Mouse (Mus musculus) CH12.LX (cell line): ENCODE results near the gene Mal. TPM values are rescaled to one million over a fixed set of nuclear protein-coding genes. Genes with fewer than 3 reads are reported as not detected.

Source experiments
- DNase-seq: peaks from one replicate; pipeline ENCODE4 v3.0.0-alpha.2; 2013; ENCODE audit errors: extremely low read depth
- H3K27ac ChIP-seq: 2 replicates; pipeline ENCODE4 v1.5.1; 2012; ENCODE audit warnings: low read depth, mild to moderate bottlenecking, control low read depth, moderate library complexity; ENCODE audit not compliant: insufficient read depth
- H3K27me3 ChIP-seq: replicated peaks from 2 replicates; pipeline ENCODE3; 2012; ENCODE audit warnings: inconsistent platforms
- H3K36me3 ChIP-seq, 2 experiments: replicated peaks in 1 of 2; 2 replicates each; pipeline versions ENCODE3 to v1.6.1; 2012; ENCODE audit warnings: inconsistent platforms in 1 of 2, low read length in 1 of 2, mild to moderate bottlenecking in 1 of 2, mixed read lengths in 1 of 2, moderate library complexity in 1 of 2; ENCODE audit not compliant: control insufficient read depth in 1 of 2, insufficient read depth in 1 of 2
- H3K4me1 ChIP-seq, 2 experiments: 2 replicates each; pipeline ENCODE4 v1.6.1; 2012; ENCODE audit warnings: inconsistent platforms in 1 of 2, moderate library complexity in 1 of 2; ENCODE audit not compliant: insufficient read depth in 2 of 2, control insufficient read depth in 1 of 2
- H3K4me2 ChIP-seq: 2 replicates; pipeline ENCODE4 v1.6.1; 2012; ENCODE audit warnings: low read depth, mild to moderate bottlenecking, control low read depth; ENCODE audit not compliant: poor library complexity, insufficient read depth, severe bottlenecking
- H3K4me3 ChIP-seq, 3 experiments: fragments of 150-350 bp in 1 of 3; sonication (generic) in 1 of 3; replicated peaks in 1 of 3; 2 replicates each; pipeline versions ENCODE3 to v1.5.1; 2011 to 2012; ENCODE audit warnings: low read depth in 2 of 3, low read length in 2 of 3, mild to moderate bottlenecking in 2 of 3, moderate library complexity in 2 of 3, control low read depth in 1 of 3, improper control_type of control experiment in 1 of 3, inconsistent platforms in 1 of 3, mixed read lengths in 1 of 3; ENCODE audit not compliant: poor library complexity in 1 of 3
- H3K79me2 ChIP-seq: replicated peaks from 2 replicates; pipeline ENCODE4 v1.6.1; 2012; ENCODE audit warnings: mild to moderate bottlenecking, moderate library complexity; ENCODE audit not compliant: control insufficient read depth, poor library complexity, insufficient read depth, severe bottlenecking; ENCODE audit errors: extremely low read depth
- H3K9ac ChIP-seq: 2 replicates; pipeline ENCODE4 v1.6.1; 2012; ENCODE audit warnings: low read depth, mild to moderate bottlenecking, control low read depth, moderate library complexity; ENCODE audit not compliant: insufficient read depth
- H3K9me3 ChIP-seq: replicated peaks from 2 replicates; pipeline ENCODE3; 2012; ENCODE audit warnings: low read length, inconsistent platforms, mixed read lengths
- CHD1 ChIP-seq: IDR thresholded peaks from 2 replicates; pipeline ENCODE4 v1.6.1; 2012; ENCODE audit warnings: low read depth, low read length, improper control_type of control experiment, inconsistent platforms
- CTCF ChIP-seq, 2 experiments: IDR thresholded peaks in 1 of 2; conservative IDR thresholded peaks in 1 of 2; 2 replicates each; pipeline ENCODE4 v1.5.1; 2011 to 2012; ENCODE audit warnings: low read depth in 2 of 2, low read length in 2 of 2, improper control_type of control experiment in 1 of 2, inconsistent platforms in 1 of 2, mild to moderate bottlenecking in 1 of 2, moderate library complexity in 1 of 2
- E2F4 ChIP-seq: IDR thresholded peaks from 2 replicates; pipeline ENCODE4 v1.6.1; 2011; ENCODE audit warnings: low read depth, low read length, improper control_type of control experiment; ENCODE audit not compliant: insufficient replicate concordance
- EP300 ChIP-seq: IDR thresholded peaks from 2 replicates; pipeline ENCODE4 v1.6.1; 2011; ENCODE audit warnings: low read length, improper control_type of control experiment
- GABPA ChIP-seq: IDR thresholded peaks from 2 replicates; pipeline ENCODE4 v1.6.1; 2012; ENCODE audit warnings: low read depth, low read length, improper control_type of control experiment, inconsistent platforms; ENCODE audit not compliant: insufficient replicate concordance
- JUN ChIP-seq: IDR thresholded peaks from 2 replicates; pipeline ENCODE4 v1.6.1; 2011; ENCODE audit warnings: low read depth, mild to moderate bottlenecking, low read length, improper control_type of control experiment, moderate library complexity; ENCODE audit not compliant: insufficient read depth
- MAFK ChIP-seq: IDR thresholded peaks from 2 replicates; pipeline ENCODE4 v1.6.1; 2011; ENCODE audit warnings: low read length, improper control_type of control experiment; ENCODE audit not compliant: insufficient replicate concordance
- MAX ChIP-seq: IDR thresholded peaks from 2 replicates; pipeline ENCODE4 v1.6.1; 2011; ENCODE audit warnings: low read length, improper control_type of control experiment
- MEF2A ChIP-seq: IDR thresholded peaks from 2 replicates; pipeline ENCODE4 v1.6.1; 2014; ENCODE audit warnings: low read depth, mild to moderate bottlenecking, inconsistent platforms, low read length, improper control_type of control experiment, borderline replicate concordance
- MXI1 ChIP-seq: IDR thresholded peaks from 2 replicates; pipeline ENCODE4 v1.6.1; 2011; ENCODE audit warnings: mild to moderate bottlenecking, low read depth, low read length, improper control_type of control experiment
- NELFE ChIP-seq: IDR thresholded peaks from 2 replicates; pipeline ENCODE4 v1.6.1; 2011; ENCODE audit warnings: low read depth, low read length, improper control_type of control experiment
- POLR2A ChIP-seq: IDR thresholded peaks from 2 replicates; pipeline ENCODE4 v1.6.1; 2011; ENCODE audit warnings: low read depth, mild to moderate bottlenecking, improper control_type of control experiment, low read length
- POLR2AphosphoS2 ChIP-seq: IDR thresholded peaks from 2 replicates; pipeline ENCODE4 v1.6.1; 2011; ENCODE audit warnings: low read depth, low read length, improper control_type of control experiment
- RCOR1 ChIP-seq: conservative IDR thresholded peaks from 2 replicates; pipeline ENCODE4 v1.6.1; 2012; ENCODE audit warnings: low read depth, mild to moderate bottlenecking, inconsistent platforms, low read length, improper control_type of control experiment
- SIN3A ChIP-seq: IDR thresholded peaks from 2 replicates; pipeline ENCODE4 v1.6.1; 2012; ENCODE audit warnings: low read length, improper control_type of control experiment, inconsistent platforms
- SMC3 ChIP-seq: IDR thresholded peaks from 2 replicates; pipeline ENCODE4 v1.6.1; 2011; ENCODE audit warnings: low read depth, low read length, improper control_type of control experiment
- TBP ChIP-seq: conservative IDR thresholded peaks from 2 replicates; pipeline ENCODE4 v1.6.1; 2011; ENCODE audit warnings: low read depth, low read length, improper control_type of control experiment
- TCF12 ChIP-seq: IDR thresholded peaks from 2 replicates; pipeline ENCODE4 v1.6.1; 2014; ENCODE audit warnings: low read depth, mild to moderate bottlenecking, inconsistent platforms, low read length, improper control_type of control experiment
- UBTF ChIP-seq: IDR thresholded peaks from 2 replicates; pipeline ENCODE4 v1.6.1; 2012; ENCODE audit warnings: low read depth, mild to moderate bottlenecking, inconsistent platforms, low read length, improper control_type of control experiment, moderate library complexity
- USF1 ChIP-seq: IDR thresholded peaks from 2 replicates; pipeline ENCODE4 v1.6.1; 2014; ENCODE audit warnings: low read depth, mild to moderate bottlenecking, inconsistent platforms, low read length, improper control_type of control experiment
- USF2 ChIP-seq: conservative IDR thresholded peaks from 2 replicates; pipeline ENCODE4 v1.6.1; 2011; ENCODE audit warnings: low read depth, low read length, improper control_type of control experiment
- ZC3H11A ChIP-seq: IDR thresholded peaks from 2 replicates; pipeline ENCODE4 v1.6.1; 2012; ENCODE audit warnings: low read depth, mild to moderate bottlenecking, inconsistent platforms, low read length, improper control_type of control experiment
- ZMIZ1 ChIP-seq: IDR thresholded peaks from 2 replicates; pipeline ENCODE4 v1.6.1; 2012; ENCODE audit warnings: low read depth, mild to moderate bottlenecking, inconsistent platforms, low read length, improper control_type of control experiment
- dilution Hi-C: fragments of 300-500 bp; cut with MboI; formaldehyde crosslinking; loops from 2 replicates; pipeline ENCODE4 v1.14.3; 2020; ENCODE audit warnings: low sequenced_read_pairs; ENCODE audit not compliant: extremely low pct_unique_long_range_greater_than_20kb, extremely low pct_ligation_motif_present
- in situ Hi-C: fragments of 300-500 bp; cut with MboI; formaldehyde crosslinking; loops from 3 replicates; pipeline ENCODE4 v1.14.3; 2019; ENCODE audit warnings: low sequenced_read_pairs, low pct_ligation_motif_present, low pct_unique_long_range_greater_than_20kb, mixed read lengths
- polyA plus RNA-seq: library from polyadenylated mRNA; unstranded; fragments of >175 nt; gene quantifications from 2 replicates; pipeline ENCODE4 v1.2.1, GENCODE M21; 2012; ENCODE audit warnings: low read depth; ENCODE audit not compliant: insufficient read length
- total RNA-seq, 2 experiments: library from RNA; depleted of rRNA; stranded (reverse); fragments of 300-350 nt in 1 of 2; fragments of >200 nt in 1 of 2; gene quantifications; 2 replicates each; pipeline ENCODE4 v1.2.3; 2012 to 2014

Gene Mal
- total and polyA plus RNA-seq, 3 experiments, result not detected

- no peak overlapping the region for H3K9ac ChIP-seq
- H3K4me3 ChIP-seq, result no peak overlapping the region
- H3K9me3 ChIP-seq, result peaks cover 2% of the 10 kb centered on the region
- H3K27me3 ChIP-seq, result peaks cover 82% of the 10 kb centered on the region
- dilution Hi-C loops, result no loop called here
- H3K36me3 ChIP-seq, result no peaks in the 10 kb centered on the region
- H3K79me2 ChIP-seq, result no peaks in the 10 kb centered on the region
- H3K4me2 ChIP-seq, result no peak overlapping the region
- H3K27ac ChIP-seq, result no peak overlapping the region
- no peaks in the 10 kb centered on the region for H3K4me1 ChIP-seq
- no peak for TF ChIP-seq MAX
- TF ChIP-seq POLR2A, result no peak
- TF ChIP-seq ZMIZ1, result no peak
- no peak for TF ChIP-seq SIN3A
- TF ChIP-seq UBTF, result no peak
- TF ChIP-seq ZC3H11A, result no peak
- TF ChIP-seq USF1, result no peak
- TF ChIP-seq E2F4, result no peak
- no peak for TF ChIP-seq NELFE
- no peak for TF ChIP-seq EP300
- no peak for TF ChIP-seq TCF12
- DNase-seq, result no peak
- in situ Hi-C loops, result no loop called here
Observed at GRCm38 (mm10) chr2:127654786-127655185, 1.7 kb downstream of the Mal start.

DNA sequence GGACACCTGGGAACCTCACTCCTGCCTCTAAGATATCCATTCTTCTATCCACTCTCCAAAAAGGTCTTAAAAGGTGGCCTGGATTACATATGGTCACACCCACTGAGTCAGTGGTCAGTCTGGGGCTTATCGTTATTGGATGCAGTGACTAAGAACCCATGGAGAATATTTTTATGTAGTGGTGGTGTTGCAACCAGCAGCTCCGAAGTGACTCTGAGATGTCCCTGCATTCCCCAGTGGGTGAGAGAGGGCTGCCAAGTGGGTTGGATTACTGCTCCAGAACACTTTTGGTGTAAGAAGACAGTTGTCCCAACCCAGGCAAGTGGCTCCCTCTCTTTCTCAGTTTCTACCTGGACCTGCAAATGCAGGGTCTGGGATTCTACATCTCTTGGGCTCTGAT lies 3.7 kb downstream of the Mal start:
- no peak for DNase-seq
- Histone ChIP-seq H3K9me3 (peaks cover 2% of the 10 kb centered on the region), H3K4me3 (no peak overlapping the region), H3K4me2 (no peak overlapping the region), H3K9ac (no peak overlapping the region), H3K36me3 (no peaks in the 10 kb centered on the region), H3K79me2 (no peaks in the 10 kb centered on the region), H3K27ac (no peak overlapping the region), H3K27me3 (peaks cover 77% of the 10 kb centered on the region), H3K4me1 (no peaks in the 10 kb centered on the region; a peak in 1 of 4 replicates)
- TF ChIP-seq TBP, result no peak
- TF ChIP-seq USF2, result no peak
- no peak for TF ChIP-seq TCF12
- dilution Hi-C loops, result no loop called here
- in situ Hi-C loops, result no loop called here

DNA sequence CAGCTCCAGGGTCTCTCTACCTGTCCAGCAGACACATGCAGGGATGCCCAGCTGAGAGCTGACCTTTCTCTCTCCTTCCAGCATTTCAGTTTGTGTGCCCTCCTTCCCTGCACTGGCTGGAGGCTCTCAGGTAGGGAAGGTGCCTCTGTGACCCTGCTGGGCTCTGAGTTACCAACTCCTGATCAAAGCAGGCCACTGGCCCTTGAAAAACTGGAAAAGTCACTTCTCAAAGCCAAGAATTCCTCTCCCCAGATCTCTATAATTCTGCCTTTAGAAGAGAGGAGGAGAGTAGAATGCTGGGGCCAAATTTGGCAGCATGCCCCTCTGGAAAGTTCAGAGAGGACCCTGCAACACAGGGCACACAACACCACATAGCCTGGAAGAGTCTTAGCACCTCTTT lies 4.2 kb downstream of the Mal start:
- DNase-seq, result no peak
- H3K4me2 ChIP-seq, result no peak overlapping the region
- H3K9ac ChIP-seq, result no peak overlapping the region
- no peak overlapping the region for H3K4me3 ChIP-seq
- in situ Hi-C loops, result no loop called here
- TF ChIP-seq RCOR1 (no peak), JUN (no peak), CHD1 (no peak), POLR2AphosphoS2 (no peak), GABPA (no peak), MEF2A (no peak), NELFE (no peak), SMC3 (no peak), EP300 (no peak), MXI1 (no peak), TBP (no peak), E2F4 (no peak), ZC3H11A (no peak), CTCF (conservative IDR thresholded peaks at IDR 0.05 in 1 of 2, IDR thresholded peaks at IDR 0.05 in 1 of 2; ENCODE audit: low read depth in 2 of 2, low read length in 2 of 2) (no peak), MAFK (no peak)
- TF ChIP-seq, all 38 proteins: peak for 0
- dilution Hi-C loops, result no loop called here
- Histone ChIP-seq H3K27me3 (peaks cover 72% of the 10 kb centered on the region), H3K36me3 (no peaks in the 10 kb centered on the region), H3K4me1 (no peaks in the 10 kb centered on the region; a peak in 1 of 4 replicates), H3K27ac (no peak overlapping the region), H3K9me3 (peaks cover 2% of the 10 kb centered on the region), H3K79me2 (no peaks in the 10 kb centered on the region)
